Mouse (Mus musculus): ENCODE measurements around the gene Amy2a3.
"Not testable (repeated sequence)": the region's sequence is repeated elsewhere in the genome, so short reads cannot be mapped to it uniquely, and the experiment has no call there.

DNA sequence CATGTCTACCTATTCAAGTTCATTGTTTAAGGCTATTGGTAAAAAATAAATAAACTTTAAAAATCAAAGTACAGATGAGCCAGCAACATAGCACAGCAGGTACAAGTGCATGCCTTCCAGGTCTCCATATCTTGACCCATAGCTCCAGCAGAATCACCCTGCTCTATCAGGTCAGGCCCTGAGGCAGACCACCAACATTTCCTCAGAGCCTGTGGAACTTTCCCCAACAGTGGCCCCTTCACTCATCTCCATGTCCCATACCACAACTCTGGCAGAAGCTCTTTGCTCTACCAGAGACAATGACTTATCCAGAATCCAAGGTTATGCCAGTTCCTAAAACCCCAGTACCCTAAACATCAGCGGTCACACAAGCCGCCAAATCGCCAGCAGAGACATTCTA is 10.9 kb downstream of the Amy2a3 start:
- not testable (repeated sequence) for TF ChIP-seq POLR2A (IDR thresholded peaks at IDR 0.05; ENCODE audit: control insufficient read depth, low read depth, low read length); CTCF (IDR thresholded peaks at IDR 0.05; ENCODE audit: control insufficient read depth, insufficient read depth, insufficient replicate concordance, low read depth, low read length)

Measured in testis, adult 2 months (tissue).